Mouse (Mus musculus): ENCODE measurements at regions not wholly inside any gene's neighbourhood (a gene's known extent, or its start where the extent isn't known, plus 50 kb on each side); places are given as distances from the start of the nearest gene placed in this dataset.
A peak's percentile ranks its signal among the peaks of the same experiment; 100 is the strongest.

- TF ChIP-seq POLR2A (IDR thresholded peaks at IDR 0.05; ENCODE audit: borderline replicate concordance, insufficient read depth, low read length) (no peak), CTCF (IDR thresholded peaks at IDR 0.05; ENCODE audit: borderline replicate concordance, insufficient read depth, low read depth, low read length) (no peak)
- DNase-seq = peak in 1 of 2 experiments; percentile 2
- Histone ChIP-seq H3K4me1 (ENCODE audit: control insufficient read depth, insufficient read depth, low read length) (no peaks in the 10 kb centered on the region), H3K27ac (ENCODE audit: insufficient read depth, low read length) (no peak overlapping the region), H3K4me3 (replicated peaks; ENCODE audit: insufficient read depth, low read depth, low read length) (no peak overlapping the region), H3K27me3 (ENCODE audit: control insufficient read depth, insufficient read depth, low read length) (no peaks in the 10 kb centered on the region)
- 49% methylated on average over 5 of the region's 5 CpGs for WGBS
Observed at GRCm38 (mm10) chr9:101342887-101343286, 91.3 kb upstream of the Ppp2r3a start.

- Histone ChIP-seq H3K27me3 (ENCODE audit: control insufficient read depth, insufficient read depth, low read length) (no peaks in the 10 kb centered on the region), H3K4me1 (ENCODE audit: control insufficient read depth, insufficient read depth, low read length) (no peaks in the 10 kb centered on the region), H3K4me3 (replicated peaks; ENCODE audit: insufficient read depth, low read depth, low read length) (no peak overlapping the region), H3K27ac (ENCODE audit: insufficient read depth, low read length) (no peak overlapping the region)
- DNase-seq = no peak
- 64% methylated on average over 11 of the region's 11 CpGs for WGBS
- TF ChIP-seq POLR2A (IDR thresholded peaks at IDR 0.05; ENCODE audit: borderline replicate concordance, insufficient read depth, low read length) = no peak
- no peak for TF ChIP-seq CTCF (IDR thresholded peaks at IDR 0.05; ENCODE audit: borderline replicate concordance, insufficient read depth, low read depth, low read length)
Observed at GRCm38 (mm10) chr9:101340796-101341465, 89.3 kb upstream of the Ppp2r3a start.

- H3K4me3 ChIP-seq (replicated peaks; ENCODE audit: insufficient read depth, low read depth, low read length) = no peak overlapping the region
- no peak for DNase-seq
- H3K27me3 ChIP-seq (ENCODE audit: control insufficient read depth, insufficient read depth, low read length) = no peaks in the 10 kb centered on the region
- H3K27ac ChIP-seq (ENCODE audit: insufficient read depth, low read length) = no peak overlapping the region
- 64% methylated on average over 8 of the region's 8 CpGs for WGBS
- no peaks in the 10 kb centered on the region for H3K4me1 ChIP-seq (ENCODE audit: control insufficient read depth, insufficient read depth, low read length)
- no peak for TF ChIP-seq CTCF (IDR thresholded peaks at IDR 0.05; ENCODE audit: borderline replicate concordance, insufficient read depth, low read depth, low read length)
Observed at GRCm38 (mm10) chr9:101329032-101329824, 77.6 kb upstream of the Ppp2r3a start.

GRCm38 (mm10) chr9:101326961-101327360, 75.4 kb upstream of the Ppp2r3a start:
- TF ChIP-seq POLR2A (IDR thresholded peaks at IDR 0.05; ENCODE audit: borderline replicate concordance, insufficient read depth, low read length) (no peak), CTCF (IDR thresholded peaks at IDR 0.05; ENCODE audit: borderline replicate concordance, insufficient read depth, low read depth, low read length) (no peak)
- no peak overlapping the region for H3K4me3 ChIP-seq (replicated peaks; ENCODE audit: insufficient read depth, low read depth, low read length)
- H3K27ac ChIP-seq (ENCODE audit: insufficient read depth, low read length) = no peak overlapping the region
- no peak for DNase-seq
- WGBS = 81% methylated on average over 3 of the region's 3 CpGs
- no peaks in the 10 kb centered on the region for H3K4me1 ChIP-seq (ENCODE audit: control insufficient read depth, insufficient read depth, low read length)
- H3K27me3 ChIP-seq (ENCODE audit: control insufficient read depth, insufficient read depth, low read length) = no peaks in the 10 kb centered on the region

GRCm38 (mm10) chr9:101314036-101314435, 62.4 kb upstream of the Ppp2r3a start:
- Histone ChIP-seq H3K27me3 (ENCODE audit: control insufficient read depth, insufficient read depth, low read length) (no peaks in the 10 kb centered on the region), H3K4me1 (ENCODE audit: control insufficient read depth, insufficient read depth, low read length) (no peaks in the 10 kb centered on the region), H3K4me3 (replicated peaks; ENCODE audit: insufficient read depth, low read depth, low read length) (no peak overlapping the region), H3K27ac (ENCODE audit: insufficient read depth, low read length) (no peak overlapping the region)
- DNase-seq = peak; percentile 41 to 45
- TF ChIP-seq CTCF (IDR thresholded peaks at IDR 0.05; ENCODE audit: borderline replicate concordance, insufficient read depth, low read depth, low read length) (peak; percentile 59; the same call in 1 of the 2 replicates), POLR2A (IDR thresholded peaks at IDR 0.05; ENCODE audit: borderline replicate concordance, insufficient read depth, low read length) (no peak)
- WGBS = 45% methylated on average over 4 of the region's 4 CpGs

- Histone ChIP-seq H3K4me1 (ENCODE audit: control insufficient read depth, insufficient read depth, low read length) (no peaks in the 10 kb centered on the region), H3K27me3 (ENCODE audit: control insufficient read depth, insufficient read depth, low read length) (no peaks in the 10 kb centered on the region), H3K27ac (ENCODE audit: insufficient read depth, low read length) (no peak overlapping the region), H3K4me3 (replicated peaks; ENCODE audit: insufficient read depth, low read depth, low read length) (no peak overlapping the region)
- TF ChIP-seq POLR2A (IDR thresholded peaks at IDR 0.05; ENCODE audit: borderline replicate concordance, insufficient read depth, low read length) = no peak
- DNase-seq = no peak
- WGBS = 74% methylated on average over 10 of the region's 10 CpGs
Observed at GRCm38 (mm10) chr9:101306408-101306935, 54.9 kb upstream of the Ppp2r3a start.

GRCm38 (mm10) chr9:101305730-101306129, 54.1 kb upstream of the Ppp2r3a start:
- no peak for DNase-seq
- Histone ChIP-seq H3K4me3 (replicated peaks; ENCODE audit: insufficient read depth, low read depth, low read length) (no peak overlapping the region), H3K27ac (ENCODE audit: insufficient read depth, low read length) (no peak overlapping the region), H3K4me1 (ENCODE audit: control insufficient read depth, insufficient read depth, low read length) (no peaks in the 10 kb centered on the region), H3K27me3 (ENCODE audit: control insufficient read depth, insufficient read depth, low read length) (no peaks in the 10 kb centered on the region)
- TF ChIP-seq POLR2A (IDR thresholded peaks at IDR 0.05; ENCODE audit: borderline replicate concordance, insufficient read depth, low read length) (no peak), CTCF (IDR thresholded peaks at IDR 0.05; ENCODE audit: borderline replicate concordance, insufficient read depth, low read depth, low read length) (no peak)
- WGBS = 81% methylated on average over 4 of the region's 4 CpGs

Measured in cerebellum, adult 2 months (tissue).